Mouse (Mus musculus) hindbrain, embryonic 12.5 days (tissue): ENCODE data around the gene Cnfn. TPM values are rescaled to one million over a fixed set of nuclear protein-coding genes. Genes with fewer than 3 reads are reported as not detected.

Experiments used
- ATAC-seq: fragments of 200-750 bp; cut with Nextera tagmentation; 2 replicates; pipeline ENCODE4 v1.8.0; 2017; ENCODE audit warnings: moderate TSS enrichment; ENCODE audit not compliant: low FRiP score
- H3K27ac ChIP-seq: fragments of 300-500 bp; sonication (generic); 2 replicates; pipeline ENCODE4 v1.5.1; 2016; ENCODE audit warnings: mild to moderate bottlenecking
- H3K27me3 ChIP-seq: fragments of 300-500 bp; sonication (generic); 2 replicates; pipeline ENCODE4 v1.6.1; 2016; ENCODE audit warnings: mild to moderate bottlenecking
- H3K36me3 ChIP-seq: fragments of 300-500 bp; sonication (generic); 2 replicates; pipeline ENCODE4 v1.6.1; 2016; ENCODE audit warnings: mild to moderate bottlenecking
- H3K4me1 ChIP-seq: fragments of 300-500 bp; sonication (generic); 2 replicates; pipeline ENCODE4 v1.6.1; 2016
- H3K4me2 ChIP-seq: fragments of 300-500 bp; sonication (generic); replicated peaks from 2 replicates; pipeline ENCODE4 v1.6.1; 2016; ENCODE audit warnings: mild to moderate bottlenecking
- H3K4me3 ChIP-seq: fragments of 300-500 bp; sonication (generic); 2 replicates; pipeline ENCODE4 v1.5.1; 2016; ENCODE audit warnings: mild to moderate bottlenecking
- H3K9ac ChIP-seq: fragments of 300-500 bp; sonication (generic); 2 replicates; pipeline ENCODE4 v1.6.1; 2016; ENCODE audit warnings: mild to moderate bottlenecking, moderate library complexity
- H3K9me3 ChIP-seq: fragments of 300-500 bp; sonication (generic); replicated peaks from 2 replicates; pipeline ENCODE4 v1.6.1; 2016; ENCODE audit warnings: mild to moderate bottlenecking
- WGBS: fragments of 180-500 bp; shearing (Covaris S2); methylation state at CpG from one replicate; pipeline ENCODE4 v1.1.7; 2016; 5-methylcytosine and 5-hydroxymethylcytosine counted together
- polyA plus RNA-seq: library from polyadenylated mRNA; unstranded; fragments of >200 nt; fragmentation: Nextera tagmentation; extraction: Ambion mirVana; gene quantifications from 2 replicates; pipeline ENCODE4 v1.2.1, GENCODE M21; 2016

Cnfn gene
- polyA plus RNA-seq, 1 experiment from 2014 or later = not detected

GRCm38 (mm10) chr7:25377100-25377700 lies 7.7 kb upstream of the Cnfn start:
- H3K9ac ChIP-seq = no peak overlapping the region; the same call in 1 of the 2 replicates

GRCm38 (mm10) chr7:25376556-25376955 lies 7.0 kb upstream of the Cnfn start:
- ATAC-seq = peak; percentile 59
- H3K36me3 ChIP-seq = no peaks in the 10 kb centered on the region
- peak overlapping the region; percentile 46 for H3K4me2 ChIP-seq
- H3K27ac ChIP-seq = no peak overlapping the region
- H3K9me3 ChIP-seq = no peaks in the 10 kb centered on the region
- peaks cover 20% of the 10 kb centered on the region for H3K4me1 ChIP-seq
- H3K4me3 ChIP-seq = peak overlapping the region; percentile 29
- peaks cover 16% of the 10 kb centered on the region for H3K27me3 ChIP-seq
- WGBS = 4% methylated on average over 17 of the region's 17 CpGs
- H3K9ac ChIP-seq = no peak overlapping the region

More at GRCm38 (mm10) chr7:25377100-25377700, 7.7 kb upstream of the Cnfn start:
- Histone ChIP-seq H3K9me3 (no peaks in the 10 kb centered on the region), H3K27ac (no peak overlapping the region), H3K4me2 (peak overlapping the region; percentile 46), H3K36me3 (no peaks in the 10 kb centered on the region), H3K4me3 (peak overlapping the region; percentile 29), H3K4me1 (peaks cover 20% of the 10 kb centered on the region), H3K27me3 (peaks cover 16% of the 10 kb centered on the region)
- WGBS = 41% methylated on average over 8 of the region's 8 CpGs
- no peak for ATAC-seq

- WGBS = 91% methylated on average over 5 of the region's 5 CpGs
- H3K9ac ChIP-seq = no peak overlapping the region
- no peaks in the 10 kb centered on the region for H3K36me3 ChIP-seq
- H3K4me3 ChIP-seq = no peak overlapping the region
- H3K9me3 ChIP-seq = no peaks in the 10 kb centered on the region
- no peak overlapping the region for H3K27ac ChIP-seq
- H3K4me1 ChIP-seq = peaks cover 13% of the 10 kb centered on the region
- no peak for ATAC-seq
- H3K4me2 ChIP-seq = no peak overlapping the region
- peaks cover 30% of the 10 kb centered on the region for H3K27me3 ChIP-seq
Observed at GRCm38 (mm10) chr7:25372441-25372840, 2.9 kb upstream of the Cnfn start.

- H3K9me3 ChIP-seq = no peaks in the 10 kb centered on the region
- no peak overlapping the region for H3K9ac ChIP-seq
- WGBS = 25% methylated on average over 12 of the region's 12 CpGs
- peaks cover 30% of the 10 kb centered on the region for H3K4me1 ChIP-seq
- H3K27me3 ChIP-seq = peaks cover 44% of the 10 kb centered on the region
- no peak overlapping the region for H3K4me2 ChIP-seq
- H3K27ac ChIP-seq = no peak overlapping the region
- no peak for ATAC-seq
- H3K4me3 ChIP-seq = no peak overlapping the region; the same call in 1 of the 2 replicates
- H3K36me3 ChIP-seq = peaks cover 11% of the 10 kb centered on the region
Observed at GRCm38 (mm10) chr7:25368333-25368732, 1.2 kb downstream of the Cnfn start.

GRCm38 (mm10) chr7:25367632-25368293 lies 1.8 kb downstream of the Cnfn start:
- no peak for ATAC-seq
- no peak overlapping the region; the same call in 1 of the 2 replicates for H3K4me2 ChIP-seq
- H3K4me3 ChIP-seq = no peak overlapping the region; the same call in 1 of the 2 replicates

GRCm38 (mm10) chr7:25365937-25366625 lies 3.4 kb downstream of the Cnfn start:
- ATAC-seq = peak; percentile 64
- Histone ChIP-seq H3K9me3 (no peaks in the 10 kb centered on the region), H3K27ac (peak overlapping the region; percentile 71), H3K4me3 (no peak overlapping the region), H3K4me2 (peak overlapping the region; percentile 11), H3K9ac (0 out of 2 replicates have a peak overlapping the region, but pooled peaks have one; percentile 14), H3K4me1 (peaks cover 30% of the 10 kb centered on the region), H3K36me3 (peaks cover 30% of the 10 kb centered on the region), H3K27me3 (peaks cover 44% of the 10 kb centered on the region)
- 23% methylated on average over 13 of the region's 13 CpGs for WGBS

More at GRCm38 (mm10) chr7:25367632-25368293, 1.8 kb downstream of the Cnfn start:
- no peak overlapping the region for H3K27ac ChIP-seq
- H3K4me1 ChIP-seq = peaks cover 30% of the 10 kb centered on the region
- peaks cover 17% of the 10 kb centered on the region for H3K36me3 ChIP-seq
- H3K9me3 ChIP-seq = no peaks in the 10 kb centered on the region
- 2% methylated on average over 33 of the region's 33 CpGs for whole genome bisulfite sequencing
- peaks cover 44% of the 10 kb centered on the region for H3K27me3 ChIP-seq
- peak overlapping the region; percentile 10; the same call in 1 of the 2 replicates for H3K9ac ChIP-seq

GRCm38 (mm10) chr7:25363632-25364031 lies 5.9 kb downstream of the Cnfn start:
- peaks cover 52% of the 10 kb centered on the region for H3K36me3 ChIP-seq
- peaks cover 27% of the 10 kb centered on the region for H3K27me3 ChIP-seq
- H3K4me3 ChIP-seq = no peak overlapping the region
- H3K4me2 ChIP-seq = no peak overlapping the region
- H3K27ac ChIP-seq = no peak overlapping the region
- no peak for ATAC-seq
- no peak overlapping the region for H3K9ac ChIP-seq
- H3K9me3 ChIP-seq = no peaks in the 10 kb centered on the region
- WGBS = 92% methylated on average over 17 of the region's 17 CpGs
- peaks cover 40% of the 10 kb centered on the region for H3K4me1 ChIP-seq

- H3K9me3 ChIP-seq = no peaks in the 10 kb centered on the region
Observed at GRCm38 (mm10) chr7:25363151-25363550, 6.4 kb downstream of the Cnfn start.

GRCm38 (mm10) chr7:25358721-25359206 lies 10.8 kb downstream of the Cnfn start:
- Histone ChIP-seq H3K4me2 (peak overlapping the region; percentile 16; the same call in 1 of the 2 replicates), H3K27me3 (no peaks in the 10 kb centered on the region), H3K9me3 (no peaks in the 10 kb centered on the region), H3K4me3 (no peak overlapping the region), H3K36me3 (peaks cover 72% of the 10 kb centered on the region), H3K27ac (peak overlapping the region; percentile 24), H3K4me1 (peaks cover 15% of the 10 kb centered on the region), H3K9ac (peak overlapping the region; percentile 9; the same call in 1 of the 2 replicates)
- peak; percentile 86 for ATAC-seq
- WGBS = 58% methylated on average over 19 of the region's 19 CpGs

More at GRCm38 (mm10) chr7:25363151-25363550, 6.4 kb downstream of the Cnfn start:
- no peak for ATAC-seq
- H3K36me3 ChIP-seq = peaks cover 54% of the 10 kb centered on the region
- H3K27ac ChIP-seq = no peak overlapping the region
- no peak overlapping the region for H3K4me2 ChIP-seq
- no peak overlapping the region for H3K9ac ChIP-seq
- no peak overlapping the region for H3K4me3 ChIP-seq
- peaks cover 43% of the 10 kb centered on the region for H3K4me1 ChIP-seq
- peaks cover 23% of the 10 kb centered on the region for H3K27me3 ChIP-seq
- 87% methylated on average over 19 of the region's 19 CpGs for WGBS

GRCm38 (mm10) chr7:25348861-25349260 lies 20.7 kb downstream of the Cnfn start:
- no peak overlapping the region for H3K4me2 ChIP-seq
- H3K27me3 ChIP-seq = no peaks in the 10 kb centered on the region
- no peak overlapping the region for H3K27ac ChIP-seq
- peaks cover 89% of the 10 kb centered on the region for H3K36me3 ChIP-seq
- H3K9me3 ChIP-seq = peaks cover 16% of the 10 kb centered on the region
- no peaks in the 10 kb centered on the region for H3K4me1 ChIP-seq
- no peak overlapping the region for H3K4me3 ChIP-seq
- H3K9ac ChIP-seq = no peak overlapping the region
- WGBS = 82% methylated on average over 8 of the region's 8 CpGs
- no peak for ATAC-seq

- Histone ChIP-seq H3K9ac (no peak overlapping the region), H3K4me3 (no peak overlapping the region), H3K27ac (no peak overlapping the region), H3K4me2 (no peak overlapping the region), H3K4me1 (peaks cover 6% of the 10 kb centered on the region), H3K36me3 (peaks cover 79% of the 10 kb centered on the region), H3K9me3 (no peaks in the 10 kb centered on the region), H3K27me3 (no peaks in the 10 kb centered on the region)
- WGBS = 75% methylated on average over 18 of the region's 20 CpGs
- peak; percentile 43; the same call in 1 of the 2 replicates for ATAC-seq
Observed at GRCm38 (mm10) chr7:25341000-25341784, 28.3 kb downstream of the Cnfn start.
